Mouse (Mus musculus) neural tube, embryonic 14.5 days (tissue): ENCODE results near the gene Lin7a. TPM values are rescaled to one million over a fixed set of nuclear protein-coding genes. Genes with fewer than 3 reads are reported as not detected.
A peak's percentile ranks its signal among the peaks of the same experiment; 100 is the strongest.

ENCODE experiments used
- ATAC-seq: fragments of 200-750 bp; cut with Nextera tagmentation; 2 replicates; pipeline ENCODE4 v1.8.0; 2017; ENCODE audit warnings: low read depth, mild to moderate bottlenecking, moderate TSS enrichment, moderate library complexity
- H3K27ac ChIP-seq: fragments of 300-500 bp; sonication (generic); 2 replicates; pipeline ENCODE4 v1.5.1; 2014; ENCODE audit warnings: low read depth, mild to moderate bottlenecking, control low read depth, low read length, moderate library complexity, mixed read lengths
- H3K27me3 ChIP-seq: fragments of 300-500 bp; sonication (generic); 2 replicates; pipeline ENCODE4 v1.6.1; 2014; ENCODE audit warnings: low read length; ENCODE audit not compliant: control insufficient read depth, insufficient read depth
- H3K36me3 ChIP-seq: fragments of 300-500 bp; sonication (generic); 2 replicates; pipeline ENCODE4 v1.6.1; 2014; ENCODE audit warnings: low read length, mixed read lengths; ENCODE audit not compliant: control insufficient read depth, insufficient read depth
- H3K4me1 ChIP-seq: fragments of 300-500 bp; sonication (generic); 2 replicates; pipeline ENCODE4 v1.6.1; 2014; ENCODE audit warnings: low read length; ENCODE audit not compliant: control insufficient read depth, insufficient read depth
- H3K4me2 ChIP-seq: fragments of 300-500 bp; sonication (generic); 2 replicates; pipeline ENCODE4 v1.6.1; 2014; ENCODE audit warnings: mild to moderate bottlenecking, low read depth, low read length, control low read depth
- H3K4me3 ChIP-seq: fragments of 300-500 bp; sonication (generic); 2 replicates; pipeline ENCODE4 v1.5.1; 2014; ENCODE audit warnings: low read depth, low read length, control low read depth, mixed read lengths
- H3K9ac ChIP-seq: fragments of 300-500 bp; sonication (generic); replicated peaks from 2 replicates; pipeline ENCODE4 v1.6.1; 2014; ENCODE audit warnings: low read depth, mild to moderate bottlenecking, control low read depth, low read length, mixed read lengths
- H3K9me3 ChIP-seq: fragments of 300-500 bp; sonication (generic); 2 replicates; pipeline ENCODE4 v1.6.1; 2016; ENCODE audit warnings: low read length; ENCODE audit not compliant: control insufficient read depth
- WGBS: fragments of 180-500 bp; shearing (Covaris S2); extraction: QIAGEN DNeasy Blood & Tissue Kit; methylation state at CpG from one replicate; pipeline ENCODE4 v1.1.7; 2014; 5-methylcytosine and 5-hydroxymethylcytosine counted together
- polyA plus RNA-seq: library from polyadenylated mRNA; unstranded; fragments of >200 nt; fragmentation: Nextera tagmentation; extraction: Ambion mirVana; gene quantifications from 2 replicates; pipeline ENCODE4 v1.2.1, GENCODE M21; 2014

Gene Lin7a
- polyA plus RNA-seq, 1 experiment from 2014 or later: 52.4 TPM

DNA sequence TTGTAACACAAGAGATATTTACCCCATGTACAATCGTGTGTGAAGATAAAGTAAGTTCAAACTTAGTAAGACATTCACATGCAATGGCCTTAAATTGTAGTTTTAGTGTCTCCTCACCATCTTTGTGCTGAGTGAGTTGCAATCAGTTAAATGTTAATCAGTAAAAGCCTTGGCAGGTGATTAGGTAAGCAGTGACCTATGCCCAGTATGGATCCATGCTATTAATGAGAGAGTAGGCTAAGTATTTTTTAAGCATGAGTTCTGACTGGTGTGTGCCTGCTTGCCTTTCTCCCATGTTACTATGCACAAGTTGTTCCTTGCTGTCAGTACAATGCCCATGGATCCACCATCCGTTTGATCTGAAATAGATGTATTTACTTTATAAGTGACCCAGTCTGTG, 44.6 kb downstream of the Lin7a start:
- Histone ChIP-seq H3K4me1 (no peaks in the 10 kb centered on the region), H3K27ac (no peak overlapping the region), H3K9ac (no peak overlapping the region), H3K9me3 (no peaks in the 10 kb centered on the region), H3K4me2 (no peak overlapping the region), H3K27me3 (no peaks in the 10 kb centered on the region), H3K36me3 (no peaks in the 10 kb centered on the region), H3K4me3 (no peak overlapping the region)
- ATAC-seq: no peak
- 89% methylated on average over 2 of the region's 2 CpGs for WGBS

DNA sequence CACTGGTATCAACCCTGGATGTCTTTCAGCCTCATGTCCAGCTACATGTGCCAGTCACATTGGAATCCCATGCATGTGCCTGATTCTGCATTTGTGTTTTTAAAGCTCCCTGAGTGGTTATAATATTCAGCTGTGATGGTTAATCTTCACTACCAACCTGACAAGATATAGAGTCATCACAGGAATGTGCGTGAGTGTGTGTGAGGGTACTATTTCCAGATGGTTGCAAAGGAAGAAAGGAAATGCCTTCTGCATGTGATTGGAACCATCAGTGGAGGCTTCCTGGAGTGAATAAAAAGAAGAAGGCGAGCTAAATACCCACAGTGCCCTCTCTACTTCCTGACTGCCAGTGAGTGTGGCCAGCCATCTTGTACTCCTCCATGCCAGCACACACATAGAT, 48.2 kb downstream of the Lin7a start:
- Histone ChIP-seq H3K4me2 (no peak overlapping the region), H3K4me3 (no peak overlapping the region), H3K27me3 (no peaks in the 10 kb centered on the region), H3K9me3 (no peaks in the 10 kb centered on the region), H3K9ac (no peak overlapping the region), H3K4me1 (no peaks in the 10 kb centered on the region), H3K36me3 (no peaks in the 10 kb centered on the region), H3K27ac (no peak overlapping the region)
- ATAC-seq: peak; percentile 44; the same call in 1 of the 2 replicates
- 55% methylated on average over 2 of the region's 2 CpGs for WGBS

DNA sequence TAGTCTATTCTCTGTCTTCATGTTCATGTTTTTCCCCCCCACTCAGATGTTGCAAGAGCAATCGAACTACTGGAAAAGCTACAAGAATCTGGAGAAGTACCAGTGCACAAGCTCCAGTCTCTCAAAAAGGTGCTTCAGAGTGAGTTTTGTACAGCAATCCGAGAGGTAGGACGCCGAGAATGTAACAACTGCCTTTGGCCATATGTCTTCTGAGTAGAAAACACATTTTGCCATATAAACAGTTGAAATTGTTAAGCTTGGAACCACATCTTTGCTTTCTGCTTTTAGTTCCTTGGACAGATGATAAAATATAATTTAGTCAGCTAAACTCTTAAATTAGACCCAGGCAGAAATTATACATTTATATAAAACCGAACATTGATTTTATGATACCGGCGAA, 52.4 kb downstream of the Lin7a start:
- WGBS: 94% methylated on average over 7 of the region's 7 CpGs
- H3K27ac ChIP-seq: no peak overlapping the region

DNA sequence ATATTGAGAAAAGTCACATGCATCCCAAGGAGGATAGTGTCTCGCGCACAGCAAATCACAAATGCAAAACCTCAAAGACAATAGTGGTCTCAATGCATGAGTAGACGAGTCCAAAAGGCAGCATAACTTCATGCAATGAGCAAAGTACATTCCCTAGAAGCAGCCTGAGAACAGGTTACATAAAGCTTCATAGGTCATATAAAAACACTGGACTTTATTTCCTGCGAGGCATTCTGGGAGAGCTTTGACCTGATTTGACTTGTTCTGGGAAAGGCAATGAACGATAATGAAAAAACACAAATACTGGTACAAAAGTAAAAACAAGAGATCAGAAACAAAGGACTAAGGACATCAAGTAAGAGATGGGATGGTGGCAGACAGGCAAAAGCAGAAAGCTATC, 54.1 kb downstream of the Lin7a start:
- no peaks in the 10 kb centered on the region for H3K9me3 ChIP-seq
- no peaks in the 10 kb centered on the region for H3K36me3 ChIP-seq
- H3K9ac ChIP-seq: no peak overlapping the region
- no peak overlapping the region for H3K4me3 ChIP-seq
- H3K27ac ChIP-seq: no peak overlapping the region
- H3K4me1 ChIP-seq: no peaks in the 10 kb centered on the region
- no peak overlapping the region for H3K4me2 ChIP-seq
- no peaks in the 10 kb centered on the region for H3K27me3 ChIP-seq
- WGBS: 94% methylated on average over 5 of the region's 5 CpGs
- ATAC-seq: no peak

More for the DNA sequence above, 52.4 kb downstream of the Lin7a start:
- no peaks in the 10 kb centered on the region for H3K9me3 ChIP-seq
- H3K4me1 ChIP-seq: no peaks in the 10 kb centered on the region
- no peaks in the 10 kb centered on the region for H3K27me3 ChIP-seq
- no peak overlapping the region for H3K9ac ChIP-seq
- no peak overlapping the region for H3K4me3 ChIP-seq
- no peak for ATAC-seq
- no peak overlapping the region for H3K4me2 ChIP-seq
- H3K36me3 ChIP-seq: no peaks in the 10 kb centered on the region

- no peaks in the 10 kb centered on the region for H3K4me1 ChIP-seq
- H3K36me3 ChIP-seq: no peaks in the 10 kb centered on the region
- no peaks in the 10 kb centered on the region for H3K27me3 ChIP-seq
- H3K9ac ChIP-seq: no peak overlapping the region
- no peak overlapping the region for H3K4me3 ChIP-seq
- 93% methylated on average over 3 of the region's 3 CpGs for WGBS
- no peak for ATAC-seq
- no peaks in the 10 kb centered on the region for H3K9me3 ChIP-seq
- no peak overlapping the region for H3K4me2 ChIP-seq
- no peak overlapping the region for H3K27ac ChIP-seq
These were observed 68.0 kb downstream of the Lin7a start for GRCm38 (mm10) chr10:107339524-107339923.

GRCm38 (mm10) chr10:107341151-107341550, 69.7 kb downstream of the Lin7a start:
- Histone ChIP-seq H3K27ac (no peak overlapping the region), H3K4me1 (no peaks in the 10 kb centered on the region), H3K27me3 (no peaks in the 10 kb centered on the region), H3K4me2 (no peak overlapping the region), H3K4me3 (no peak overlapping the region), H3K9ac (no peak overlapping the region), H3K9me3 (no peaks in the 10 kb centered on the region), H3K36me3 (no peaks in the 10 kb centered on the region)
- peak; percentile 66; the same call in 1 of the 2 replicates for ATAC-seq
- WGBS: 34% methylated on average over 4 of the region's 4 CpGs

GRCm38 (mm10) chr10:107344200-107344599, 72.7 kb downstream of the Lin7a start:
- no peak overlapping the region for H3K9ac ChIP-seq
- no peak overlapping the region for H3K4me3 ChIP-seq
- no peaks in the 10 kb centered on the region for H3K27me3 ChIP-seq
- H3K36me3 ChIP-seq: no peaks in the 10 kb centered on the region
- no peak for ATAC-seq
- H3K9me3 ChIP-seq: no peaks in the 10 kb centered on the region
- no peak overlapping the region for H3K27ac ChIP-seq
- H3K4me2 ChIP-seq: no peak overlapping the region
- 22% methylated on average over 3 of the region's 3 CpGs for WGBS
- no peaks in the 10 kb centered on the region for H3K4me1 ChIP-seq

DNA sequence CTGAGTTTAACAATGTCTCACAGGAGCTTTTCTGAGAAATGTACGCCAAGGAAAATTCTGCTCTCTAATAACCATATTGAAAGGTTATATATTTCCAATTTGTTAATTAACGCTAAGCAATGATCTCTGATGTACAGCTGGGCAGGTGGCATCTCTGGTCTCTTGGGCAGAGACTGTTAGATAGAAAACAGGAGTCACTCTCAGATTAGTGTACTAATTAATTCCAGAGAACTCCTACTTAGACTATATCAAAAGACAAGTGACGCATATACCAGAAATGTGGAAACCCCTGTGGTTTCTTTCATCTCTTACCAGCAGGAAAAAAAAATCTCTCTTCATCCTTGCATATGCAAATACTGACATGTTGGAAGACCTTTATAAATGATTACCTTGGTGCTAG, 76.4 kb downstream of the Lin7a start:
- ATAC-seq: no peak

DNA sequence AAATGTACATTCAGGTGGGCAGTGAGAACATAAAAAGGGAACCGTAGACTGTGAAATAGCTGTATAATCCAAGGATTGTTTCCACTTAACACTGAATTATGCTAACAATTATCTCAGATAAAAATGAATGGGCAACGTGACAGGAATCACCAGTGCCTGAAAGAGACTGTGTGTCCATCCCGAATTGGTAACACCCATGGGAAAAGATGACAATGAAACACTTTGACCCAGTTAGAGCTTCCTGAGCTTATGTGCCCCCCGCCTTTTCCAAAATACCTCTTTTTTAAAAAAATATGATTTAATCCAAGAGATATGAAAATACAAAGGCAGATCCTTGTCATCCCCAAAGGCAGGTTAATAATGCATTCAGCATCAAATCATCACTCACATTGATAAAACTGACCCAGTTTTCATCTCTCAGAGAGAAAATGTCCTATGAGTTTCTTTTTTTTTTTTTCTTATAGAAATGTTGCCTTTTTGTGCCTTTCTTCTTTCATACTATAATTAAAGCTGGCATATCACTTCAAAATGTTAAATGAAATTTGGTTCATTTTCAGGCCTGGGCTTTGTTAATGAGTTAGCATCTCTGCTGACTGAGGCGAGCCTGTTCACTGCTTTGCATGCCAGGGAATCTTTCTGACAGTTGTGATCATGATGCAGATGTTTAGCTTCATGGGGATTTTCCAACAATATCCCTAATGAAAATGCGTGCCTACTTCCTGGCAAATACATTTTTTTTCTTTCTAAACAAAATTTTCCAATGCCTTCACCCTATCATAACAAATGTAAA, 80.4 kb downstream of the Lin7a start:
- Histone ChIP-seq H3K27ac (no peak overlapping the region), H3K27me3 (no peaks in the 10 kb centered on the region), H3K9me3 (no peaks in the 10 kb centered on the region), H3K4me3 (no peak overlapping the region), H3K9ac (no peak overlapping the region), H3K36me3 (no peaks in the 10 kb centered on the region), H3K4me2 (no peak overlapping the region), H3K4me1 (no peaks in the 10 kb centered on the region)
- no peak for ATAC-seq
- WGBS: 44% methylated on average over 6 of the region's 6 CpGs

More for the DNA sequence above, 76.4 kb downstream of the Lin7a start:
- Histone ChIP-seq H3K9me3 (no peaks in the 10 kb centered on the region), H3K4me3 (no peak overlapping the region), H3K27ac (no peak overlapping the region), H3K27me3 (no peaks in the 10 kb centered on the region), H3K4me2 (no peak overlapping the region), H3K36me3 (no peaks in the 10 kb centered on the region), H3K9ac (no peak overlapping the region), H3K4me1 (no peaks in the 10 kb centered on the region)
- WGBS: 61% methylated on average over 3 of the region's 3 CpGs
